Mouse (Mus musculus) hindbrain, embryonic 12.5 days (tissue): Measurements from ENCODE around the gene A030005L19Rik. TPM values are rescaled to one million over a fixed set of nuclear protein-coding genes. Genes with fewer than 3 reads are reported as not detected.
"Not testable (repeated sequence)": the region's sequence is repeated elsewhere in the genome, so short reads cannot be mapped to it uniquely, and the experiment has no call there.

Experiments
- ATAC-seq: fragments of 200-750 bp; cut with Nextera tagmentation; 2 replicates; pipeline ENCODE4 v1.8.0; 2017; ENCODE audit warnings: moderate TSS enrichment; ENCODE audit not compliant: low FRiP score
- H3K27ac ChIP-seq: fragments of 300-500 bp; sonication (generic); 2 replicates; pipeline ENCODE4 v1.5.1; 2016; ENCODE audit warnings: mild to moderate bottlenecking
- H3K27me3 ChIP-seq: fragments of 300-500 bp; sonication (generic); 2 replicates; pipeline ENCODE4 v1.6.1; 2016; ENCODE audit warnings: mild to moderate bottlenecking
- H3K36me3 ChIP-seq: fragments of 300-500 bp; sonication (generic); 2 replicates; pipeline ENCODE4 v1.6.1; 2016; ENCODE audit warnings: mild to moderate bottlenecking
- H3K4me1 ChIP-seq: fragments of 300-500 bp; sonication (generic); 2 replicates; pipeline ENCODE4 v1.6.1; 2016
- H3K4me2 ChIP-seq: fragments of 300-500 bp; sonication (generic); replicated peaks from 2 replicates; pipeline ENCODE4 v1.6.1; 2016; ENCODE audit warnings: mild to moderate bottlenecking
- H3K4me3 ChIP-seq: fragments of 300-500 bp; sonication (generic); 2 replicates; pipeline ENCODE4 v1.5.1; 2016; ENCODE audit warnings: mild to moderate bottlenecking
- H3K9ac ChIP-seq: fragments of 300-500 bp; sonication (generic); 2 replicates; pipeline ENCODE4 v1.6.1; 2016; ENCODE audit warnings: mild to moderate bottlenecking, moderate library complexity
- H3K9me3 ChIP-seq: fragments of 300-500 bp; sonication (generic); replicated peaks from 2 replicates; pipeline ENCODE4 v1.6.1; 2016; ENCODE audit warnings: mild to moderate bottlenecking
- WGBS: fragments of 180-500 bp; shearing (Covaris S2); methylation state at CpG from one replicate; pipeline ENCODE4 v1.1.7; 2016; 5-methylcytosine and 5-hydroxymethylcytosine counted together
- polyA plus RNA-seq: library from polyadenylated mRNA; unstranded; fragments of >200 nt; fragmentation: Nextera tagmentation; extraction: Ambion mirVana; gene quantifications from 2 replicates; pipeline ENCODE4 v1.2.1, GENCODE M21; 2016

The A030005L19Rik gene
- polyA plus RNA-seq, 1 experiment from 2014 or later: 0.54 TPM

DNA sequence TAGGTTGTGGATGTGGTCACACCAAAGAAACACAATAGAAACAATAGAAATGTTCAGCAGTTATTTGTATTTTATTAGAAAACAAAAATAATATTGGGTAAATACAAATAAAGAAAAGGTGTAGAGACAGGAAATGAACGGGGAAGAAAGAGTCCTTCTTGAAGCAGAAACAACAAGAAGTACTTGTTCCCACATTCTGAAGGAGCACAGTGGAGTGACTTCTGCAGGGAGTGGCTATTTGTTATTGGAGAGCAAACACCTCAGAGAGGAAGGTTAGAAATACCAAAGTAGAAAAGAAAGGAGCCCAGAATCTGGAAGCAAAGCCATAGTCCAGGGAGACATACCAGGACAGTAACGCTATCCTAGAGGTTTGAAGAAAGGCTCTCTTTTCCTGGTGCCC is 29.4 kb downstream of the A030005L19Rik start:
- ATAC-seq: not testable (repeated sequence)

GRCm38 (mm10) chr1:82943295-82943694 is 30.2 kb downstream of the A030005L19Rik start, which contains the start of gene A030003K21Rik:
Gene A030003K21Rik, minus strand, starts transcription at chr1:82943388.
- not testable (repeated sequence) for H3K27me3 ChIP-seq, H3K4me1 ChIP-seq, H3K36me3 ChIP-seq, H3K9me3 ChIP-seq, H3K27ac ChIP-seq, H3K4me2 ChIP-seq, H3K4me3 ChIP-seq, H3K9ac ChIP-seq, ATAC-seq
- WGBS: no CpG with 5 or more reads among the region's 6 CpGs

More for the DNA sequence above, 29.4 kb downstream of the A030005L19Rik start:
- H3K27ac ChIP-seq, H3K36me3 ChIP-seq, H3K4me1 ChIP-seq, H3K4me3 ChIP-seq, H3K27me3 ChIP-seq, H3K9me3 ChIP-seq, H3K9ac ChIP-seq, H3K4me2 ChIP-seq: not testable (repeated sequence)
- WGBS: 96% methylated on average over 2 of the region's 2 CpGs

GRCm38 (mm10) chr1:82946029-82946428 is 32.9 kb downstream of the A030005L19Rik start:
- not testable (repeated sequence) for H3K4me3 ChIP-seq, H3K9me3 ChIP-seq, H3K36me3 ChIP-seq, H3K27ac ChIP-seq, H3K4me2 ChIP-seq, H3K27me3 ChIP-seq, H3K9ac ChIP-seq, ATAC-seq, H3K4me1 ChIP-seq
- WGBS: 100% methylated on average over 1 of the region's 2 CpGs

DNA sequence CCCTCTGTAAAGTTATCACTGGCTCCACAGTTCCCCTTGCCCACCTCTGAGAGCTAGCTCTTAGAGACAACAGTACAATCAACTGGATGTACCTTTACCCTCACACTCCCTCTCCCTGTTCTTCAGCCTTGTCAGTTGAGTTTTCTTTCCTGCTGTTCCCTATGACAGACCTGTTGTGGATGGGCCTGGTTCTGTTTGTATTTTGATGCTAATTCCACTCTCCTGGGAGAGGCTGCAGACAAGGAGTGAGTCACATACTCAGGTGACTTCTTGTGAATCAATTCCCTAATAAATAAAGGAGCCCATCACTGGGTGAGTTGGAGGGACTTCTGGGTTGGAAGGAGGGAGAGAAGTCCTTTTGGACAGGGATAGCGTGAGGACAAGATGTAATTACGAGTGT is 35.5 kb downstream of the A030005L19Rik start:
- Histone ChIP-seq H3K9ac (no peak overlapping the region), H3K27ac (no peak overlapping the region), H3K4me2 (no peak overlapping the region), H3K36me3 (no peaks in the 10 kb centered on the region), H3K4me1 (no peaks in the 10 kb centered on the region), H3K4me3 (no peak overlapping the region), H3K9me3 (no peaks in the 10 kb centered on the region), H3K27me3 (no peaks in the 10 kb centered on the region)
- no peak for ATAC-seq
- 84% methylated on average over 2 of the region's 2 CpGs for WGBS

DNA sequence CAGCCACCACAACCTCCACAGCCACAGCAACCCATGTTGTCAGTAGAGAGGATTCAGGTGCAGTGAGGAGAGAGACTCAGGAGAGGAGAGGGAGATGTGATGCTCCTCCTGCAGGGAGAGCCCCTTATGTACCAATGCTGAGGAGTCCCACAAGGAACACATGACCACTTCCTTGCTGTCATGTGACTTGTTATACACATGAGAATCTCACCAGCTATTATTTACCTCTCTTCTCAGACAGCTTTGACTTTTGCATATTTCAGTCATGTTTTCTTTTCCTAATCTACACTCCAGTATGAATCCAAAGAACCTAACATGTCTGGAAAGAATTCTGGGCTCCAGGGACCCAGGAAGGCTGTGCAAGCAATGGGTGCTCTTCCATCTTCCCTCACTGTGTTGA is 42.8 kb downstream of the A030005L19Rik start, which contains the start of gene Gm7544:
Gene Gm7544 (minus strand): TSS at position 101 of the 400 bp plus-strand sequence.
- H3K27ac ChIP-seq, H3K4me2 ChIP-seq, H3K9ac ChIP-seq, ATAC-seq, H3K4me3 ChIP-seq, H3K9me3 ChIP-seq, H3K4me1 ChIP-seq, H3K27me3 ChIP-seq, H3K36me3 ChIP-seq: not testable (repeated sequence)

GRCm38 (mm10) chr1:82959870-82960385 is 46.8 kb downstream of the A030005L19Rik start, which contains the start of gene Gm47955:
Gene Gm47955, plus strand, starts transcription at chr1:82960286.
- no peak within 1 kb of the TSS for H3K9ac ChIP-seq
- 88% methylated on average over 11 of the region's 11 CpGs for WGBS
- H3K36me3 ChIP-seq: no peaks in the 10 kb centered on the region
- ATAC-seq: no peak
- no peaks in the 10 kb centered on the region for H3K4me1 ChIP-seq
- no peak within 1 kb of the TSS for H3K27ac ChIP-seq
- H3K4me2 ChIP-seq: no peak within 1 kb of the TSS
- H3K4me3 ChIP-seq: no peak within 1 kb of the TSS
- no peaks in the 10 kb centered on the region for H3K27me3 ChIP-seq
- no peaks in the 10 kb centered on the region for H3K9me3 ChIP-seq

Other genes starting within 250 kb of the A030005L19Rik start
- 259 and 278 TPM in 2 replicates for gene Mff, start 188.4 kb upstream of the A030005L19Rik start, polyA plus RNA-seq
- 0.16 TPM in 1 of 2 replicates, not detected in the other for gene Tm4sf20, start 144.9 kb upstream of the A030005L19Rik start, polyA plus RNA-seq
- gene Gm47791, start 142.1 kb upstream of the A030005L19Rik start, polyA plus RNA-seq: not detected in 2 replicates
- gene Agfg1, start 73.8 kb upstream of the A030005L19Rik start, polyA plus RNA-seq: 44.9 and 49.4 TPM in 2 replicates
- gene A030014E15Rik, start 11.6 kb downstream of the A030005L19Rik start, polyA plus RNA-seq: not detected in 2 replicates
- gene Gm6217, start 18.1 kb downstream of the A030005L19Rik start, polyA plus RNA-seq: not detected in 2 replicates
- gene A030003K21Rik, start 30.1 kb downstream of the A030005L19Rik start, polyA plus RNA-seq: not detected in 2 replicates
- not detected in 2 replicates for gene Gm7544, start 42.7 kb downstream of the A030005L19Rik start, polyA plus RNA-seq
- gene Gm47955, start 47.0 kb downstream of the A030005L19Rik start, polyA plus RNA-seq: not detected in 2 replicates
- not detected in 2 replicates for gene Gm47959, start 87.2 kb downstream of the A030005L19Rik start, polyA plus RNA-seq
- gene Slc19a3, start 125.1 kb downstream of the A030005L19Rik start, polyA plus RNA-seq: 0.26 and 0.77 TPM in 2 replicates
- gene Krtap28-10, start 129.2 kb downstream of the A030005L19Rik start, polyA plus RNA-seq: not detected in 2 replicates
- gene Gm47969, start 131.6 kb downstream of the A030005L19Rik start, polyA plus RNA-seq: not detected in 2 replicates
- not detected in 2 replicates for gene A030005K14Rik, start 146.1 kb downstream of the A030005L19Rik start, polyA plus RNA-seq
- not detected in 2 replicates for gene Krtap28-13, start 147.6 kb downstream of the A030005L19Rik start, polyA plus RNA-seq
- gene Ccl20, start 203.4 kb downstream of the A030005L19Rik start, polyA plus RNA-seq: not detected in 2 replicates
- 0.72 and 0.95 TPM in 2 replicates for gene Daw1, start 246.4 kb downstream of the A030005L19Rik start, polyA plus RNA-seq